Mouse (Mus musculus): Measurements from ENCODE around the gene Gxylt1.
"Not testable (repeated sequence)": the region's sequence is repeated elsewhere in the genome, so short reads cannot be mapped to it uniquely, and the experiment has no call there.

The Gxylt1 gene

GRCm38 (mm10) chr15:93262818-93263217 lies 12.2 kb downstream of the Gxylt1 start:
- no peak for DNase-seq (ENCODE audit: low spot score)

GRCm38 (mm10) chr15:93262274-93262673 lies 12.7 kb downstream of the Gxylt1 start:
- DNase-seq (ENCODE audit: low spot score) = no peak

DNA sequence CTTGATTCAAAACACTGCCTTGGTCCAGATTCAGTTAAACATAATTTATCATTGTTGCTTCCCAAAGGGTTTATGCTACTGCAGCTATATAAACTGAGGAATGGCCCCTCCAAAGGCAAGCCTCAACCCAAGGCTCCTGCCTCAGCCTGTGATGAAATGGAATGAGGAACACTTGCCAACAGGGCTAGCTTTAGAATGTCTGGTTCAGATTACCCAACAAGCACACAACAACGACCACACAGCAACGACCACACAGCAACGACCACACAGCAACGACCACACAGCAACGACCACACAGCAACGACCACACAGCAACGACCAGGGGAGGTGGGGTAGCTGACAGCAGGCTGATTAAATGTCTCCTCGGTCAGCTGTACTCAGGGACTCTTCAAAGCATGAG lies 15.0 kb downstream of the Gxylt1 start:
- no peak for DNase-seq (ENCODE audit: low spot score)

DNA sequence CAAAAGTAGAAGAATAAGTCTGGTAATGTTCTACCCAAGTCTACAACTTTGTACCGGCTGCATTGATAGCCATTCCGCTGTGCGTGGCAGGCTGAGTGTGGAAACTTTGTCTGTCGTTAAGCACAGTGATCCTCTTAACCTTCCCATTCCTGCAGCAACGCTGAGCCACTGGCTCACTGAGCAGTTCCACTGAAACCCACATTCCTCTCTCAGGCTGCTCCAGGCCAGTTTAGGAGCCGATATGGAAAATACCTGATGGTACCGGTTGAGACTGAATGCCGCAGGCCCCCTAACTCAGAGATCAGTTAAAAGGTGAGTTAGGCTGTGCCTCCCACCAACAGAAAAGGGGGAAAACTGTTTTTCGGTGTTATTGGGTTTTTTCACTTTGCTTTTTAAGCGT lies 19.7 kb downstream of the Gxylt1 start:
- DNase-seq (ENCODE audit: low spot score) = no peak

- DNase-seq (ENCODE audit: low spot score) = no peak
Measured at GRCm38 (mm10) chr15:93253172-93253571, 21.8 kb downstream of the Gxylt1 start.

GRCm38 (mm10) chr15:93252396-93252795 lies 22.6 kb downstream of the Gxylt1 start:
- DNase-seq (ENCODE audit: low spot score) = no peak

DNA sequence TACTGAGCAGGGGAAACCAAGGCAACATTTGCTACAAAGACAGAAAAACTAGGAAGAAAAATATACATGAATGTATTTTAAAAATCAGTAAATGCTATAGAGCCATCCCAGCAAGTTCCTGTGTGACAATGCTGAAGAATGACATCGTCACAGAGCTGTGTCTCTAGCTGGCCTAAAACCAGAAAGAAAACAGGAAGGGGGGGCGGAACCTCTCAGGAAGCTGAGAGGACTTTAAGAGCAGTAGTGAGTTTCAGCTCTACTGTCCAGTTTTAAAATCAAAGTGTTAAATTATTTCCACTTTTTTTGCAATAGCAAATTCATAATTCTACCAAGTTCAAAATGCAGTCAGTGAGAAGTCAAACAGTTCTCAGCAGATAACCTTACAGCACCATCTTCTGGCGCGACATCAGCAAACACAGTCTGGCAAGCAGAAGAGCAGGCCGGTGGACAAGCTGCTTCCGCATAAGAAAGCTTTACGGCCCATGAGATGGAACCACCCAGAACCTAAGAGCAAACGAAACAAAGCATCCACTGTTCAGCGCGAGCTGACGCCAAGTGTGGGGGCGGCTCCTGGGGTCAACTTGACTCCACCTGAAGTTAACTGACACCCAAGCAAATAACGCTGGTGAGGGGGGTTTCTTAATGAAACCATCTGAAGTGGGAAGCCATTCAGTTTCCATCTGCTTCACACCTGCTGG lies 23.3 kb downstream of the Gxylt1 start:
- DNase-seq (ENCODE audit: low spot score) = no peak

- DNase-seq (ENCODE audit: low spot score) = no peak
Measured at GRCm38 (mm10) chr15:93243202-93243601, 31.8 kb downstream of the Gxylt1 start.

- not testable (repeated sequence) for DNase-seq (ENCODE audit: low spot score)
Measured at GRCm38 (mm10) chr15:93236456-93236855, 38.5 kb downstream of the Gxylt1 start.

DNA sequence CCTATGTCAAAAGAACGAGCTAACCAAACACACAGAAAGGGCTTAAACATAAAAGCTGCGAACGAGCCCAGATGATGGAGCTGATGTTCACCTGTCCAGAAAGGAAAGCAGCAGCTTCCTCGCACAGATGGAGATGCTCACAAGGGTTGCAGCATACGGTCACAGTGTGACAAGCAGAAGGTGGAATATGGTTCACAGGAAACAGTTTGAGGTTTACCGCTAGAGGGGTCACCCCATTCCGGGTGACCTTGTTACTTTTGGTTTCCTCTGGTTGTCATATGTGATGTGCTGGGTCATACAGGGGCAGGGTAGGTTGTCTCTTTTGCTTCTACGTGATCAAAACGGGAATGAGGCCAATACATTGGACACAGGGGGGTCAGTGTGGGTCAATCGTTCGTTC lies 46.0 kb downstream of the Gxylt1 start:
- no peak for DNase-seq (ENCODE audit: low spot score)

- DNase-seq (ENCODE audit: low spot score) = no peak
Measured at GRCm38 (mm10) chr15:93228375-93228774, 46.6 kb downstream of the Gxylt1 start.

- DNase-seq (ENCODE audit: low spot score) = no peak
Measured at GRCm38 (mm10) chr15:93227764-93228079, 47.3 kb downstream of the Gxylt1 start.

DNA sequence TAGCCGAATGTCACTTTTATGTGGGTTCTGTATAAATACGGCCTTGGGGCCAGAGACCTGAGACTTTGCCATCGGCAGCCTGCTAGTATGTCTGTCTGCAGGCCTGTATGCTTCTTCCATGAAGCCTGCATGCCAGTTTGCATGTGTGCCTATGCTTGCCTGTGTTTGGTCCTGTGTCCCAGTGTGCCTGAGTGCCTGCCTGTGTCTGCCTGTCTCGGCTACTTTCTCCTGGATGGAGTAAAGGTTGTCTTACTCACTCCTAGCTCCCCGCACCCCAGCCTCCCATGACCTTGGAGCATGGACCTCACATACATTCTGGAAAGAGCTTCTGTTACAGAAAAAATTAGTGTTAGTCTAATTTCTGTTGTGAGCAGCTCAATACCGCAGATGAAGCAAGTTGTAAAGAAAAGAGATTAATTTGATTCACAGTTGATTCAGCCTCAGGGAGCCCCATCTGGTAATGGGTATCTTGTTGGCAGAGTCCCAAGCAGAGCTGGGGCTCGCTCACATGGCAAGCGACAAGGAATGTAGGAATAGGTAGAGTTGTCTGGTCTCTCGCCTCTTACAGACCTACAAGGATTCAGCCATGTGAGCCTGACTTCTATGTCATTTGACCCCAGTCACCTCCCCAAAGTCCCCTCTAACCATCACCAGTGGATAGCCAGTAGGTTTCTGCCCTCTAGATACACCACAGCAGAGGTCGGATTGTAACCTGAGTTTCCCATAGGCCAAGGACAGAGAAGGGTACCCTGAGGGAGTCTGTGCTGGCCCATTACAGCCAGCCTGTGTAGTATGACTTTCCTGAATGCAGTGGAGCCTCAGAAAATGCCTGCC lies 47.8 kb downstream of the Gxylt1 start:
- no peak for DNase-seq (ENCODE audit: low spot score)

- no peak for DNase-seq (ENCODE audit: low spot score)
Measured at GRCm38 (mm10) chr15:93222475-93222874, 52.5 kb downstream of the Gxylt1 start.

GRCm38 (mm10) chr15:93212617-93213016 lies 62.4 kb downstream of the Gxylt1 start:
- DNase-seq (ENCODE audit: low spot score) = no peak

GRCm38 (mm10) chr15:93204861-93205260 lies 70.1 kb downstream of the Gxylt1 start:
- no peak for DNase-seq (ENCODE audit: low spot score)

GRCm38 (mm10) chr15:93201956-93202355 lies 73.0 kb downstream of the Gxylt1 start:
- DNase-seq (ENCODE audit: low spot score) = no peak

- DNase-seq (ENCODE audit: low spot score) = no peak
Measured at GRCm38 (mm10) chr15:93191387-93192145, 83.4 kb downstream of the Gxylt1 start.
